Mouse (Mus musculus): ENCODE measurements around the gene Gsdme. TPM values are rescaled to one million over a fixed set of nuclear protein-coding genes. Genes with fewer than 3 reads are reported as not detected.

Gene Gsdme
- polyA plus RNA-seq, 1 experiment: 1.1 TPM

DNA sequence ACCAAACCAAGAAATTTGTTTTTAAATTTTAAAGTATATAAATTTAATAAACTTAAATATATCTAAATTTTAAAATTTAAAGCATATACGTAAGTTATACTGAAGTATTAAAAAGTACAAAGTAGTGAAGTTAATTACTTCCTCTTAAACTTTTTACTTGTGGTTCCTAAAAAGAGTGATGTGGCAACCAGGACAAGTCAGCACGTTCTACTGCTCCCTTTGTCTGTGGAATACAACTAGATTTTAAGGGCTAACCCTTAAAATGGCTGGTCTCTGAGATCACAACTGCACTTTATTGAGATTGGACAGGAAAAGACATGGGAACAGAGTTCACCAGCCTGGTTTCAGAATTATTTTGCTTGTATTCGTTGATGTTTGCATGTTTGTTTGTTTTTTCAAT is 100.6 kb downstream of the Gsdme start:
- TF ChIP-seq POLR2A (IDR thresholded peaks at IDR 0.05; ENCODE audit: insufficient read depth, low read length): no peak
- no peak for TF ChIP-seq CTCF (IDR thresholded peaks at IDR 0.05; ENCODE audit: low read depth, low read length)
- TF ChIP-seq EP300 (IDR thresholded peaks at IDR 0.05; ENCODE audit: insufficient read depth, low read depth, low read length): no peak
- Histone ChIP-seq H3K4me3 (ENCODE audit: low read depth, low read length) (no peak overlapping the region), H3K9ac (ENCODE audit: low read depth, poor library complexity, severe bottlenecking) (no peak overlapping the region), H3K36me3 (ENCODE audit: control insufficient read depth, insufficient read depth, low read length, poor library complexity, severe bottlenecking) (peaks cover 2% of the 10 kb centered on the region), H3K4me1 (ENCODE audit: control insufficient read depth, insufficient read depth, low read length) (no peaks in the 10 kb centered on the region), H3K27me3 (ENCODE audit: control insufficient read depth, insufficient read depth, low read length, poor library complexity, severe bottlenecking) (no peaks in the 10 kb centered on the region), H3K27ac (ENCODE audit: insufficient read depth, low read length) (no peak overlapping the region), H3K9me3 (replicated peaks; ENCODE audit: control insufficient read depth, insufficient read depth, low read length, poor library complexity, severe bottlenecking) (no peaks in the 10 kb centered on the region)

DNA sequence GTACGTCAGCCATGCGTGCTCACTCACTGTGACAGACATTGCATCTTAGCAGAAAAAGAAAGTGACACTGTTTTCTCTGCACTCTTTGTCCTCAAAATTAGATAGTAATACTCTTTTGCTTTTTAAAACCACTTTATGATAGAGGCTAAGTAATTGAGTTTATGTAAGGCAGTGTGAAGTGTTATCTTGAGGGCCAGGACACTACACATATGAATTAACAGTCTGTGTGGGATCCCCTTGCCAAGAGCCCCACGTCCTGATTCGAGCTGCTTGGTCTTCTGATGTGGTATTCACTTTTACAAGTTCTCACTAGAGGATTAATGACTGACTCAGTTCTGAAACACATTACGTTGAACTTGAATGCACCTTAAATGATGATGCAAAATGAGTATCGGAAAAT is 103.8 kb downstream of the Gsdme start:
- Histone ChIP-seq H3K27me3 (ENCODE audit: control insufficient read depth, insufficient read depth, low read length, poor library complexity, severe bottlenecking) (no peaks in the 10 kb centered on the region), H3K4me1 (ENCODE audit: control insufficient read depth, insufficient read depth, low read length) (no peaks in the 10 kb centered on the region), H3K4me3 (ENCODE audit: low read depth, low read length) (no peak overlapping the region), H3K9me3 (replicated peaks; ENCODE audit: control insufficient read depth, insufficient read depth, low read length, poor library complexity, severe bottlenecking) (no peaks in the 10 kb centered on the region), H3K9ac (ENCODE audit: low read depth, poor library complexity, severe bottlenecking) (no peak overlapping the region), H3K36me3 (ENCODE audit: control insufficient read depth, insufficient read depth, low read length, poor library complexity, severe bottlenecking) (peaks cover 2% of the 10 kb centered on the region), H3K27ac (ENCODE audit: insufficient read depth, low read length) (no peak overlapping the region)
- TF ChIP-seq CTCF (IDR thresholded peaks at IDR 0.05; ENCODE audit: low read depth, low read length) (no peak), EP300 (IDR thresholded peaks at IDR 0.05; ENCODE audit: insufficient read depth, low read depth, low read length) (no peak), POLR2A (IDR thresholded peaks at IDR 0.05; ENCODE audit: insufficient read depth, low read length) (no peak)

- Histone ChIP-seq H3K27me3 (ENCODE audit: control insufficient read depth, insufficient read depth, low read length, poor library complexity, severe bottlenecking) (no peaks in the 10 kb centered on the region), H3K9ac (ENCODE audit: low read depth, poor library complexity, severe bottlenecking) (no peak overlapping the region), H3K9me3 (replicated peaks; ENCODE audit: control insufficient read depth, insufficient read depth, low read length, poor library complexity, severe bottlenecking) (no peaks in the 10 kb centered on the region), H3K36me3 (ENCODE audit: control insufficient read depth, insufficient read depth, low read length, poor library complexity, severe bottlenecking) (no peaks in the 10 kb centered on the region), H3K27ac (ENCODE audit: insufficient read depth, low read length) (no peak overlapping the region), H3K4me3 (ENCODE audit: low read depth, low read length) (no peak overlapping the region), H3K4me1 (ENCODE audit: control insufficient read depth, insufficient read depth, low read length) (no peaks in the 10 kb centered on the region)
- TF ChIP-seq CTCF (IDR thresholded peaks at IDR 0.05; ENCODE audit: low read depth, low read length) (no peak), EP300 (IDR thresholded peaks at IDR 0.05; ENCODE audit: insufficient read depth, low read depth, low read length) (no peak), POLR2A (IDR thresholded peaks at IDR 0.05; ENCODE audit: insufficient read depth, low read length) (no peak)
Measured at GRCm38 (mm10) chr6:50149378-50149777, 114.3 kb downstream of the Gsdme start.

DNA sequence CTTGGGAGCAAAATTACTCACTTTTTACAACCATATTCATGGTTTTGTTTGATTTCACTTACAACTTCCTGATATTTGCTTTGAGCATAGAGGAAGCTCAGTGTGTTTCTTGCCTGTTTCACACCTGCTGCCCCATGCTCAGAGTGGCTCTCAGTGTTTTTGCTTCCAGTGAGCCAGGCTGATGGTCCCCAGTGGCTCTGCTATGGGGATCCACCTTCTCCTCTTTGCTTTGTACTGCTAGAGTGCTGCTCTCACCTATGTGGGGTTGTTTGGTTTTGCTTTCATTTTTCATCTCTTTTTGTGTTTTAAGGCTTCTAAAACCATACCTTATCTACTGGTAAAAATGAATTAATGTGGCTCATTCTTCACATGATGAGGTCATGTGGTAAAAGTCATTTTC is 117.5 kb downstream of the Gsdme start:
- no peak overlapping the region for H3K4me3 ChIP-seq (ENCODE audit: low read depth, low read length)
- H3K4me1 ChIP-seq (ENCODE audit: control insufficient read depth, insufficient read depth, low read length): no peaks in the 10 kb centered on the region
- no peak overlapping the region for H3K27ac ChIP-seq (ENCODE audit: insufficient read depth, low read length)
- no peaks in the 10 kb centered on the region for H3K36me3 ChIP-seq (ENCODE audit: control insufficient read depth, insufficient read depth, low read length, poor library complexity, severe bottlenecking)
- H3K9me3 ChIP-seq (replicated peaks; ENCODE audit: control insufficient read depth, insufficient read depth, low read length, poor library complexity, severe bottlenecking): no peaks in the 10 kb centered on the region
- H3K9ac ChIP-seq (ENCODE audit: low read depth, poor library complexity, severe bottlenecking): no peak overlapping the region
- no peaks in the 10 kb centered on the region for H3K27me3 ChIP-seq (ENCODE audit: control insufficient read depth, insufficient read depth, low read length, poor library complexity, severe bottlenecking)
- no peak for TF ChIP-seq CTCF (IDR thresholded peaks at IDR 0.05; ENCODE audit: low read depth, low read length)
- TF ChIP-seq EP300 (IDR thresholded peaks at IDR 0.05; ENCODE audit: insufficient read depth, low read depth, low read length): no peak
- no peak for TF ChIP-seq POLR2A (IDR thresholded peaks at IDR 0.05; ENCODE audit: insufficient read depth, low read length)

DNA sequence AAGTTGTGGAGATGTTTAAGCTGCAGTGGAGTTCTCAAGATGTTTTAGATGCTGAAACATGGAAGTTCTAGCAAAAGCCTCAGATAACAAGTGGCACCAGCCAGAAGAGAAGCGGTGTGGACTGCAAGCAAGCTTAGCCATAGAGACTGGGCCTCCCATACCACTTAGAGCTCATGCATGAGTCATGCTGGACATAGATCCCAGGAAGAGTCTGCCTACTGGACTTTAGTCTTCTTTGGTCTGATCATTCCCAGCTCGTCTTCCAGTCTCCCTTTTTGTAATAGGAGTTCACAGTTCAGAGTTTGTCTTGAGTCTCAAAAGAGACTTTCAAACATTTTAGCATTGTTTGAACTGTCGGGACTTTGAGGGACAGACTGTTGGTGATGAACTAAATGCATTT is 124.1 kb downstream of the Gsdme start:
- Histone ChIP-seq H3K27me3 (ENCODE audit: control insufficient read depth, insufficient read depth, low read length, poor library complexity, severe bottlenecking) (no peaks in the 10 kb centered on the region), H3K4me1 (ENCODE audit: control insufficient read depth, insufficient read depth, low read length) (peaks cover 2% of the 10 kb centered on the region), H3K9ac (ENCODE audit: low read depth, poor library complexity, severe bottlenecking) (no peak overlapping the region), H3K36me3 (ENCODE audit: control insufficient read depth, insufficient read depth, low read length, poor library complexity, severe bottlenecking) (no peaks in the 10 kb centered on the region), H3K27ac (ENCODE audit: insufficient read depth, low read length) (no peak overlapping the region), H3K9me3 (replicated peaks; ENCODE audit: control insufficient read depth, insufficient read depth, low read length, poor library complexity, severe bottlenecking) (no peaks in the 10 kb centered on the region), H3K4me3 (ENCODE audit: low read depth, low read length) (no peak overlapping the region)
- TF ChIP-seq CTCF (IDR thresholded peaks at IDR 0.05; ENCODE audit: low read depth, low read length) (no peak), POLR2A (IDR thresholded peaks at IDR 0.05; ENCODE audit: insufficient read depth, low read length) (no peak)

Other genes with a start within 250 kb of the Gsdme start
- 68.1 and 77.8 TPM in 2 replicates for gene Mpp6, start 153.6 kb downstream of the Gsdme start, polyA plus RNA-seq (2011; ENCODE audit: insufficient read depth, insufficient read length, low read depth, missing spikeins)
- 23.2 and 23.3 TPM in 2 replicates for gene Osbpl3, start 192.3 kb upstream of the Gsdme start, polyA plus RNA-seq (2011; ENCODE audit: insufficient read depth, insufficient read length, low read depth, missing spikeins)

Data from ES-Bruce4 (cell line).